Mouse (Mus musculus) lung, postnatal 25 days (tissue): ENCODE data around the gene Fbxo10.
"Not testable (repeated sequence)": the region's sequence is repeated elsewhere in the genome, so short reads cannot be mapped to it uniquely, and the experiment has no call there.

Experiments
- DNase-seq: peaks from one replicate; pipeline ENCODE4 v3.0.0; 2022; ENCODE audit warnings: low spot score

The Fbxo10 gene

GRCm38 (mm10) chr4:45047286-45047887 is 37.0 kb downstream of the Fbxo10 start:
- DNase-seq: no peak

- no peak for DNase-seq
Measured at GRCm38 (mm10) chr4:45046679-45047078, 37.7 kb downstream of the Fbxo10 start.

- DNase-seq: no peak
Measured at GRCm38 (mm10) chr4:45040795-45041194, 43.6 kb downstream of the Fbxo10 start.

- DNase-seq: not testable (repeated sequence)
Measured at GRCm38 (mm10) chr4:45039546-45039945, 44.9 kb downstream of the Fbxo10 start.

GRCm38 (mm10) chr4:45038879-45039278 is 45.5 kb downstream of the Fbxo10 start:
- not testable (repeated sequence) for DNase-seq

GRCm38 (mm10) chr4:45037455-45038410 is 46.7 kb downstream of the Fbxo10 start:
- DNase-seq: no peak

- no peak for DNase-seq
Measured at GRCm38 (mm10) chr4:45036571-45036970, 47.8 kb downstream of the Fbxo10 start.

- DNase-seq: no peak
Measured at GRCm38 (mm10) chr4:45036048-45036447, 48.4 kb downstream of the Fbxo10 start.

- DNase-seq: no peak
Measured at GRCm38 (mm10) chr4:45034693-45035628, 49.4 kb downstream of the Fbxo10 start.

GRCm38 (mm10) chr4:45032586-45032985 is 51.8 kb downstream of the Fbxo10 start:
- DNase-seq: no peak

- no peak for DNase-seq
Measured at GRCm38 (mm10) chr4:45026459-45026858, 57.9 kb downstream of the Fbxo10 start.

- no peak for DNase-seq
Measured at GRCm38 (mm10) chr4:45019009-45019408, 65.4 kb downstream of the Fbxo10 start.

GRCm38 (mm10) chr4:45018452-45018980 is 65.9 kb downstream of the Fbxo10 start, which contains the start of gene Polr1e:
Gene Polr1e (plus strand): TSS chr4:45018583.
- peak; percentile 96 for DNase-seq

GRCm38 (mm10) chr4:45015615-45016014 is 68.8 kb downstream of the Fbxo10 start:
- DNase-seq: peak; percentile 69

GRCm38 (mm10) chr4:45013537-45013936 is 70.9 kb downstream of the Fbxo10 start:
- no peak for DNase-seq

- DNase-seq: no peak
Measured at GRCm38 (mm10) chr4:45013031-45013431, 71.4 kb downstream of the Fbxo10 start.

- DNase-seq: peak; percentile 100
Measured at GRCm38 (mm10) chr4:45012105-45012975, 72.1 kb downstream of the Fbxo10 start, which contains the start of gene Zbtb5. Gene Zbtb5 (minus strand): TSS chr4:45012412.

- peak; percentile 60 for DNase-seq
Measured at GRCm38 (mm10) chr4:45011581-45012104, 72.8 kb downstream of the Fbxo10 start.

- DNase-seq: no peak
Measured at GRCm38 (mm10) chr4:45010806-45011415, 73.5 kb downstream of the Fbxo10 start.

- DNase-seq: no peak
Measured at GRCm38 (mm10) chr4:45005452-45005851, 79.0 kb downstream of the Fbxo10 start.
